Mouse (Mus musculus): ENCODE measurements around the gene Atp1a1.

Atp1a1 gene

DNA sequence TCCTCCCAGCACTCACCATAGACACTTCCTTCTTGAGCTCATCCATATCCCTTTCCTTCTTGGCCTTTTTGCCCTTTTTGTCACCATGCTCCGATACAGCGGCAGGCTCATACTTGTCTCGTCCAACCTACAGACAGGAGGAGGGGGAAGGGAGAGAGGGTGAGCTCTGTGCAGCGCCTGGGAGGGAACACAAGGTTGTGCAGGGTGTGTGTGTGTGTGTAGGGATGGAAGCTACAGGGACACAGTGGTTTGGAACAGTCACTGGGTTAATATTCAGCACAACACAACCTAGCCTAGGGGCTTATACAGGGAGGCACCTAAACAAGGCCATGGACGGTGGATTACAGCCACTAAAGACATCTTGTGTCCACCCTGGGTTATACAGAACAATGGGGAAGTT, 9.5 kb downstream of the Atp1a1 start:
- DNase-seq (ENCODE audit: low read depth, low spot score): no peak

DNA sequence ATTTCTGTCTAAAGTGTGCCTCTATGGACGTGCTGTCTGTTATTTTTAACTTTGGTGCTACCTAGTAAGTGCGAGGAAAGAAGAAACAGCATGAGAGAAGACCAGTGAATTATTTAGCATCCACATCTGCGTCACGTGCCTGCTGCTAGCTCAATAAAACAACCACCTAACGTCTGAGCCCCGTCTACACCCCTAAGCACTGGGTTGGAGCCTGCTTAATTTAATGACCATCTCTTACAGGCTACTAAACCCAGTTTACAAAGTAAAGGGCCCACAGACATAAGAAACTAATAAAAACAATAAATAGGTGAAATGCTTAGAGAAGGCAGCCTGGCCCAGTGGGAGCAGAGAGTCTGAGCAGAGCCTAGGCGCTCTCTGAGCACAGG, 11.2 kb downstream of the Atp1a1 start:
- no peak for DNase-seq (ENCODE audit: low read depth, low spot score)

DNA sequence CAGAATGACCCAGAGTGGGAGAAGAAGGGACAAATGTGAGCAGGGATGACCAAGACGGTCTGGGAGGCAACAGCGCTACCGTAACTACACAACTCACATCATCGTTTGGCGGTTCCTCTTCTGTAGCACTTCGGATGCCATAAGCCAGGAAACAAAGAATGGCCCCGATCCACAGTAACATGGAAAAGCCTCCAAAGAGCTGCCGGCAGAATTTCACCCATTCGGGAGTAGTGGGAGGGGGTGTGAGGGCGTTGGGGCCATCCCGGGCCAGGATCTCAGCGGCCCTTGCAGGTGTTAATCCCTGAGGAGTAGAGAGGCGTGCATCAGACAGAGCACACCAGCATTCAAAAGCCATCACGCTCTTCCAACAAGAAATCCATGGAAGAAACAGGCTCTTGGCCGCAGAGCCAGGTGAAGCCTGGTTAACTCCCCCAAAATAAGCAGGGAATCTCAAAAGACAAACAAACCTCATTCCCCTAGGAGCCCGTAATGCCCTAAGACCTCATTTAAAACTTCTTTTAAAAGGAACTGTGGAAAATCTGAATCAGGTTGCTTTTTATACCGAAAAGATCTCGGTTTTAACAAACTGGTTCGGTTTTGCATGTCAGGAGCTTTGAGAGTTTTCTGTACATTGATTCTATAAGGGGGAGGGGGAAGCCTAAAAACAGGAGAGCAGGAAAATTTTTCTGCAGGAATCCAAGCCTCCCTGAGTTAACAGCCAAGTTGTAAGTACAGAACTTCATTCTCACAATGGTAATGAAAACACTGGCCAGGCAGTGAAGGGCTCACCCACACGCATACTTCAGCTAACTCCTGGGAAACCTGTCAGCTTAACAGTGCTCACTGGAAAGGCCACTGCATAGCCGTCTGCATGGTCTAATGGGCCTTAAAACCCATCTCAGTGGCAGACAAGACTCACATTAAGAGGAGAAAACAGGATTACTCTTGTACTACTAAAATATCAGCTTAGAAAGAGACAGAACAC, 11.9 kb downstream of the Atp1a1 start:
- no peak for DNase-seq (ENCODE audit: low read depth, low spot score)

DNA sequence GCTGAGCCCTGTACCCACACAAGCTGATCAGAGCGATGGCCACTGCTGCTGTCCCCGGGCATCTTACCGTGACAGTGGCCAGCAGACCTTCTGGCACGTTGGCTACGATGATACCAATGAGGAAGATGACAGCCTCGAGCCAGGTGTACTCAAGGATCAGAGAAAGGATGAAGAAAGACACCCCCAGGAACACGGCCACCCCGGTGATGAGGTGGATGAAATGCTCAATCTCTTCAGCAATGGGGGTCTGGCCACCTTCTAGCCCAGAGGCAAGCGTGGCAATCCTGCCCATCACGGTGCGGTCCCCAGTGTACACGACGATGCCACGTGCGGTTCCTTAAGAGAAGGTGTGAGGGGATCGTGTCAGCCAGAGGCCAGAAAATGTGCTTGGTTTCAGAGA, 14.1 kb downstream of the Atp1a1 start:
- no peak for DNase-seq (ENCODE audit: low read depth, low spot score)

DNA sequence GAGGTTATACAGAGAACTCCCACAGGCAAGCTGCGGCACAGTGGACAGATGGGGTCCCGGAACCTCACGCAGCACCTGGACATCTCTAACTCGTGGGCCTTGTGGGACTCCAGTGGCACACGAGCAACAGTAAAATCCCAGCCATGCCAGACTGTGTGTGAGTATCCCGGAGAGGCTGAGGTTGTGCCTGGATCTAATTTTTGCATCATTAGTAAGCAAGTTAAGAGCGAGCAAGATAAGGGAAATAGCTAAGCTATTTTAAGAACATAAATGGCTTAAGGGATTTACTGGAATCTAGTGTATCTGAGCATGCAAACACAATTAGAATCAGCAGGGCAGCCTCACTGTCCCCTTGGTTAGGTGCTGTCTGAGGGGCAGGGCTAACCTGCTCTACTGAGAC, 16.2 kb downstream of the Atp1a1 start:
- no peak for DNase-seq (ENCODE audit: low read depth, low spot score)

DNA sequence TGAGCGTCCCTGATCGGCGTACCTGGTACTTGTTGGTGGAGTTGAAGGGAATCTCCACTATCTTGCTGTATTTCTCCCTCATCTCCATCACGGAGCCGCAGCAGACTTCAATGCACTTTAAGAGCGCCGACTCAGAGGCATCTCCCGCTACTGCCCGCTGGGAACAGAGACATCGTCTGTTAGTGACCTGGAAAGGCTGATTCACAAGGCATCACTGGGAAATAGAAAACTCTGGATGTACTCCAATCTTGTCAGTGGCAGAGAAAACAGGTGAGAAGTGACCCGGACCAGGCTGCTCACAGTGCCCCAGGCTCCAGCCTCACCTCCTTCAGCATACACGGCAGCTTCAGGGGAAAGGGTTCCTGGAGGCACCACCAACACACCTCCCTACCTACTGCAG, 17.7 kb downstream of the Atp1a1 start:
- DNase-seq (ENCODE audit: low read depth, low spot score): no peak

DNA sequence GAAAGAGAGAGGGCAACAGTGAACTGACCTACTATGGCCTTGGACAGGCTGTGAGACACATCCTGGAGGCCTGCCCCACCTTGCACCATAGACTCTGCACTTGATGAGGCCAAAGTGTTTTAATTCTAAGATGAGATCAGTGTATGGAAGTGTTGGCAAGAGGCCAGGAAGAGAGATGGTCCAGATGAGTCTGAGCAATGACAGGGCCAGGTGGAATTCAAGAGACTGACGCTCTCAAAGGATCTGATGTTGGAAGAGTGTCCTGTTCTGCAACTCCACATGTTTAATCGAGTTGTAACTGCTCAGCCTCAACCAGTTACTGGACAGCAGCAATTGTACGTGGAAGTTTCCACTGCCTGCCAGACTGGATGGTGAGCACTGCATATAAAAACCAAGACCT, 26.4 kb downstream of the Atp1a1 start:
- DNase-seq (ENCODE audit: low read depth, low spot score): no peak

DNA sequence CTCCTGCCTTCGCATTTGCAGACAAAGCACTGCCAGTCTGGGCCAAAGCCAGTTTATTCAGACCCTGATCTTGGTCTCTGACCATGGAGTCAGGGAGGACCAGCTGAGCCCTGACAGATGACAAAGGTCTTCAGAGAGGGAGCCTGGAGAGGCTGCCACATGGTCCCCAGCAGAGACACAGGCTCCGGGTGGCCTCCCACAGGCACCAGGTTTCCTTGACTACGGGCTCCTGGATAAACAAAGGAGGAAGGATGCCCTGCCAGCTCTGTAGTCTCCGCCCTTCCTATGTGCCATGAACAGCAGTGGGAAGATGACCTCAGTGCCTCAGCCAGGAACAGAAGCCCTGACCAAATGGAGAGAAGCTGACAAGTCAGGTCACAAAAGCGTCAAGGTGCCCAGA, 27.1 kb downstream of the Atp1a1 start:
- no peak for DNase-seq (ENCODE audit: low read depth, low spot score)

DNA sequence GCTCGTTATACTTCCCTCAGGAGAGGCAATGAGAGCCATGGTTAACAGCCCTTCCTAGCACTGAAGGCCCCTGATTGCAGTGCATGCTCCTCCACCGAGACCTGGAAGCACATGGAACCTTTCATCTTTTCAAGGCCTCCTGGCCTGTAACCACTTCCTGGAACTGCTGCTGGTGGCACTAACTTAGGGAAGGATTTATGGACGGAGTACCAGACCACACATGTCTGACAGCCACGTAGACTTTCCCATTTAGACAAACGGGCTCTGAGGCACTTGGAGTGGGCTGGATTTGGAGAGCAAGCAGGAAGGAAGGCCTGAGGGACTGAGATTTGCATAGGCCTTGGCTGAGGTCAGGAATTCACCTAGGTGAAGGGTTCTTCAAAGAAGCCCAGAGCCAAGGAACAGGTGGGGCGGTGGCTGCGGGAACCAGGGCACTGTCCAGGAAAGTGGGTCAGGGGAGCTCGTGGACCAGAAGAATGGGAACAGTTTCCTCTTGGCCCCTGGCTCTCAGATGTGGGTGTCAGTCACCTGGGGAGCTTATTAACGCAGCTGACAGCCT, 28.9 kb downstream of the Atp1a1 start:
- DNase-seq (ENCODE audit: low read depth, low spot score): no peak

DNA sequence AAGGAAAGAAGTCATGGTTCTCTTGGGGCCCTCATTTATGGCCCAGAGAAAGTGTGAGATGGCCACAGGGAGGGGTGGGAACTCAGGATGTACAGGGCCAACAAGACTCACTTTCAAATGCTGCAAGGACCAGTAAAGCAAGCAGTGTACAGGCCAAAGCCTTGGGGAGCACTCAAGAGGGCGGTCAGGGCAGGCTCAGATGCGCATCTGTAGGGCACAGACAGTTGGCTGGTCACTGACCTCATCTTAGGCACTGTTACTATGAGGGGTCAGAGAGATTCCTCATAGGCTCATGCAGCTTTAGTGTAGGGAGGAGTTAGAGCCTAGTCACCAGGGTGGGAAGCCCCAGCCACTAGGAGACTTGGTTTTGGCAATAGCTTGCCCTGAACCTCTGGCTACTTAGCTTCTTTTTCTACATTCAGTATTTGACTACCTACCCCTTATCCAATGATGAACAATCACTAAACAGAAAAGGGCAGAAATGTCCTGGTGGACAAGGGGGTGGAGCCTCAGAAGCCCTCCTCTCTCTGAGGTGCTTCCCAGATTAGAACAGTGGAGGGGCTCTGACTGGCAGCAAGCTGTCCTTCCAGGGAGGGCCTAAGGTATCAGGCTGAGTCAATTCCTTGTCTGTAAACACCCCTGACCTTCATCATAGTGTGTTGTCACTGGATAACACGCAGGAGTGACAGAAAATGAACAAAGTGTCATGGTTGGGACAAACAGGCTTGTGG, 29.9 kb downstream of the Atp1a1 start:
- no peak for DNase-seq (ENCODE audit: low read depth, low spot score)

DNA sequence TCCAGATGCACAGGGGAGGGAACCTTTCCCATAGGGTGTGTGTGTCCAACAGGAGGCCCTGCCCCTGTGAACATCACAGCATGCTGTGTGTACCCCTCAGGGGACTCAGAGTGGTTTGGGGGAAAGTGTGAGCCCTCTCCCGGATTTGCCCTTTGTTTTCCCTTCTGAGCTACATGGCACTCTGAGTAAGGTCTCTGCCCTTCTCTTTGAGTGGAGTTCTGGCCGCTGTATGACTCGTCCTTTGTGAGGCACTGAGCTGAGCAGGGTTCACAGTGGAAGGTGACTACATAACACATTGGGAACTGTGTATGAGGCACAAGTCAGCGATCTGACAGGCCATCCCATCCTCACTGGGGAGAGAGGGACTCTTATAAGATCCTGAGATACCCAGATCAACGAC, 31.5 kb downstream of the Atp1a1 start:
- no peak for DNase-seq (ENCODE audit: low read depth, low spot score)

DNA sequence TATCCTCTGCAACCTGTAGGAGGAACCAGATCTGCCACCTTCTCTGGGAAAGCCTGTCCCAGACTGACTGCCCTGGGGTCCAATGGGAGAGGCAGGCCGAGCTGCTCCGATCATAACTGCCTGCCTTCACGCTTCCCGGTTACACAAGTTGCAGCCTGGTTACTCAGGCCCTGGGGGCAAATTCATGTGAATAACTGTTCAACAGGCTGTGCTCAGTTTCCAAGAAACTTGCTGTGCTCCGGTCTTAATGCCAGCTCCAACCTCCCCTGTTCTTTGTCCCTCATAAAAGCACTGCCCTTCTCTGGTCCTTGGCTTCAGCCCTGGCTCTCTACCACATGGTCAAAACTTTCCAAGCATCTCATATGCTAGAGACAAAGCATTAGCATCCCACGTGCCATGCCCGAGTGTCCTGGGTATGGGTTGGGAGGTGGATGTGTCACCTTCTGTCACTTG, 32.3 kb downstream of the Atp1a1 start:
- no peak for DNase-seq (ENCODE audit: low read depth, low spot score)

DNA sequence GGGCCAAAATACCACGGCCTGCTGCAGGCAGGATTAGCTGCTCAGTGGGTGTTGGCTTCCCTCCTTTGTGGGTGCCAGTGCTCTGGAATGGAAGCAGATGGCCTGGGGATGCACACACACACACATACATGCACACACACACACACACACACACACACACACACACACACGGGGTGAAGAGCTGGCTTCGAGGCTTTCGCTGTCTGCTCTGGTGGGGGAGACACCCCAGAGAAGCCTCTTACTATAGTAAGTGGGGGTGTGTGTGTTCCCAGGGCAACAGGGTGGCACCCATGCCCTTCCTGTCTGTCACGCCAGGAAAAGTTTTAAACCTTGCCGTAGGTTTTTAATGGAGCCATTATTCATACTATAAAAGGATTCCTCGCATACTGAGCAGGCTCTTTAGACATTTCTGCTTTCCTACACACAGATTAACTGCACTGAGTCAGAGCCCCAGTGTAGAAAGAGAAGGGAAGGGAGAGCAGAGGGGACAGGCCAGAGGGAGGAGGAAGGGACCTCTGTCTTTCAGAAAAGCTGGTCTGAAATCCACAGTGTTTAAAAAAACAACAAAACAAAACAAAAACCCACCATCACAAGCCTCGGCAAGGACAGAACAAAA, 32.9 kb downstream of the Atp1a1 start:
- no peak for DNase-seq (ENCODE audit: low read depth, low spot score)

DNA sequence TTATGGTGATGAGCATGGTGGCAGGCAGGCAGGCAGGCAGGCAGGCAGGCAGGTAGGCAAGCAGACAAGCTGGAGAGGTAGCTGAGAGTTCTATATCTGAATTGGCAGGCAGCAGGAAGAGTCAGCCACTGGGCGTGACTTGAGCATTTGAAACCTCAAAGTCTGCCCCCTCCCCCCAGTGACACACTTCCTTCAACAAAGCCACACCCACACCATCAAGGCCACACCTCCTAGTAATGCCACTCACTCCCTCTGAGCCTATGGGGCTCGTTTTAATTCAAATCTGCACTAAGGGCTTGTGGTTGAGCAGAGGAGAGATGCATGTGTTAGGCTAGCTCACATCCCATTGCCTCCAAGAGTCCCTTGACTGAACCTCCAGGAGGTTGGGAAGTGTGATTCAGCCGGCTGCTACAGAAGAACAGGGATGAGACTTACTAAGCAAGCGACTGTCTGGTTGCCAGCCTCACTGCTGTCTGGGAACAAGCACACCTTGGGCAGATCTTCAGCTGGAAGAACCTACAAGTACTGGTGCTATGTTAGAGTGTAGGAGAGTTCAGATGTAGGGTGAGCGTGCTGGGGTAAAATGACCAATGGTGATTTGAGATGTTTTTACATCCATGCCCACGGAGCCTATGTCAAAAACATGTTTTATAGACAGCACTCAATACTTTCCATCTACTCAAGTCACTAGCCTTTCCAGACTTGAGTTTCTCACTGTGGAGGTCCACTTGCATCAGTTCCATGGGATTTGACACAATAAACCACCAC, 33.6 kb downstream of the Atp1a1 start:
- peak; percentile 38 for DNase-seq (ENCODE audit: low read depth, low spot score)

DNA sequence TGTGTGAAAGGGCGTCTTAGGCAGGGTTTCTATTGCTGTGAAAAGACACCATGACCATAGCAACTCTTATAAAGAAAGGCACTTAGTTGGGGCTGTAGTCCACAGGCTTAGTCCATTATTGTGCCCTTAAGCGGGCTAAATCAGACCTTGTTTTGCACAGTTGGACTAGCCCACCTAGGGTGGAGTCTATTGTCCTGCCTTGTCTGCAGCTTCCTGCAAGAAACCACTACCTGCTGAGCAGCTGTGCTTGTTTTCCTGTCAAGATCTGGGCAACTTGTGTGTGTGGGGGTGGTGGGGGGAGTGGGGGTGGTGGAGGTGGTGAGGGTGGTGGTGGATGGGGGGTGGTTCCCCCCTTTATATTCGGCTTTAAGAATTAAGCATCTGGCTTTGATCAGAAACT, 34.2 kb downstream of the Atp1a1 start:
- DNase-seq (ENCODE audit: low read depth, low spot score): no peak

DNA sequence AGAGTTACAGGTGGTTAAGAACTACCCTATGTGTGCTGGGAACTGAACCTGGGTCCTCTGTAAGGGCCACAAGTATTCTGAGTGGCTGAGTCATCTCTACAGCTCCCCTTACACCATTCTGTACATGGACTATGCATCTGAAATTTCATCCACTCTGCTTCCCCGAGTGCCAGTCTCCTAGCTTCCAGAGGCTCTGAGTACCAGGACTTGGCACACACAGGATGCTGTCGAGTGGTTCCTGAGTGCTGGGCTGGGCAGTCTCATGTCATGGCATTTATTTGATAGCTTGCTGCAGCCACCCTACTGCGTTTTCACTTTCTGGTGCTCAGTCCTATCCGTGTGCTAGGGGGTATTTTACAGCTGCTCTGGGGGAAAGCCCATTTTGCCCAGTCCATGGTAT, 35.9 kb downstream of the Atp1a1 start:
- no peak for DNase-seq (ENCODE audit: low read depth, low spot score)

DNA sequence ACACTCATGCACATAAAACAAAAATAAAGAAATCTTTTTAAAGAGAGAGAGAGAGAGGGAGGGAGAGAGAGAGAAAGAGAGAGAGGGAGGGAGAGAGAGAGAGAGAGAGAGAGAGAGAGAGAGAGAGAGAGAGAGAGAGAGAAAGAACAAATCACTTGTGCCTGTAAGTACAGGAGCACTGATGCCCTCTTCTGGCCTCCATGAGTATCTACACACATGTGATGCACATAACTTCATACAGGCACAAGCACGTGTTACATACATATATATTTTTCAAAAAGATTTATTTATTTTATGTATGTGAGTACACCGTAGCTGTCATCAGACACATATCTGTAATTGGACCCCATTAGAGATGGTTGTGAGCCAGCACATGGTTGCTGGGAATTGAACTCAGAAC, 40.5 kb downstream of the Atp1a1 start:
- no peak for DNase-seq (ENCODE audit: low read depth, low spot score)

DNA sequence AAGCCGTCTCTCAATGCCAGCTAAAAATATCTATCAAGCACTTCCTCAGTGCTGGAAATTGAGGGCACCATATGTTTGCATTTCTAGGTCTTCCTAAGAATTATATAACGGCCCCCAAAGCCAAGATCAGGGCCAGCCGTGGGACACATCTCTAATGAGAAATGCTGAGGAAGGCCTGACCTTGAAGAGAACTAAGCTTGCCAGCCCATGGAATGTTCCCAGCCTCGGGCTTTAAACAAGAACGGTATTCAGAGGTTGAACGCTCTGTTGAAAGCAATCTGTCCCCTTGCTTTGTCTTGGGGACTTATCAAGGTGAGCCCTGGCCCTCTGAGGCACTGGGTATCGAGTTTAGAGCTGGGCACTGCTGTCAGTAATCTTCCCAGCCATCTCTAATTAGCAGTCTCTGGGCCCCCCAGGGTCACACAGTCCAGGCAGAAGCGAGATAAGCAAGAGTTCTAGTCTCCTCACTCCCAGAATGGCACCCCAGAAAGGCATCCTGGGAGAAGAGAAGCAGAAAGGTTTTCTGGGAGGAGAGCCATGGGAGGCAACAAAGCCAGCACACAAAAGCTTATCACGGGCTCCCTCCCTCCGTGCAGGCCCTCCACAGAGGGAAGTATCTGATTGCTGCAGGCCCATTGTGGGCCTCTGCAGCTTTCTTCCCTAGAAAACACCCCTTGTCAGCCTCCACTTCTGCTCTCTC, 41.8 kb downstream of the Atp1a1 start:
- DNase-seq (ENCODE audit: low read depth, low spot score): no peak

DNA sequence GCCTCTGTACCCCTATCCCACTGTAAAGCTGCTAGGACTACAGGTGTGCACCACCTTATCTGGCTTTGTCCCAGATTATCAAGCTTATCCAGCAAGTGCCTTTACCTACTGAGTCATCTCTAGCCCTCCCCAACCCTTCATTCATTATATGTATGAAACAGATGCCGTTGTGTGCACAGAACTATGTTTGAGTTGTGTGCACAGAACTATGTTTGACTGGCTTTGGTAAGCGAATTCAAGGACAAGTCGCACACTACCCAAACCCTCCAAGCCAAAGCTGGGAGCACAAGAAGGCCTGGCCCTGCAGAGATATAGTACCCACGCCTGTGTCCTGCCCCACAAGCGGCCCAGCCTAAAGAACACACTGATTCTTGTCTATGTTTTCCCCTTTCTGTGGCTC, 42.5 kb downstream of the Atp1a1 start:
- no peak for DNase-seq (ENCODE audit: low read depth, low spot score)

DNA sequence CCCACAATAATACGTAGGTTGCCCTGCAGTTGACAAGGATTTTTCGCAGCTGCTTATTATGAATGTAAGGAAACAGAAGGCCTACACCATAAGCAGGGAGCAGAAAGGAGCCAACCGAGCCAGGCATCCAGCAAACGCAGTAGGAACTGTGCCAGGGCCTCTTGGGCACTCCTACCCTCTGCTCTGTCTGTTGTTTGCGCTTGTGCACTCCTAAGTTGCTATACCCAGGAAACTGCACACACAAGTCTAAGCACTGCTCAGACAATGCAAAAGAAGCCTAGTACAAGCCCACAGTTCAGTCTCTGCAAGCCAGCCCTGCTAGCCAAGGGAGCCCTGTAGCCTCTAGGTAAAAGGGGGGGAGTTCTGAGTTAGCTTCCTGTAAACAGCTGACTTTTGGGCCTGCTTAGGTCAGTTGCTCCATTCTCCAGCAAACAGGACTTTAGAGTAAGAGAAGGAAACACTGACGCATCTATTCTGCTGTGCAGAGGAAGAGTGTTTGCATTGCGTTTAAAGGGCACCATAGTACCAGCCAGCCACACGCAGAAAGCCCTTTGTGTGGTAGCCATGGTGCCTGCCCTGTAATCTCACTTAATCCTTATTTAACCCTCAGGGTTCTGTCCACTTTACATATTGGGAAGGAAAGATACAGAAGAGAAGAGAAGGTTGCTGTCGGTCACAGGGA, 43.5 kb downstream of the Atp1a1 start:
- DNase-seq (ENCODE audit: low read depth, low spot score): no peak
